Mouse (Mus musculus) embryonic facial prominence, embryonic 14.5 days (tissue): ENCODE data around the gene Fam181a. TPM values are rescaled to one million over a fixed set of nuclear protein-coding genes. Genes with fewer than 3 reads are reported as not detected.

Source experiments
- ATAC-seq: fragments of 200-750 bp; cut with Nextera tagmentation; 2 replicates; pipeline ENCODE4 v1.8.0; 2017; ENCODE audit warnings: low read depth, moderate number of reproducible peaks, moderate TSS enrichment
- DNase-seq: peaks from one replicate; pipeline ENCODE4 v3.0.0-alpha.2; 2015; ENCODE audit warnings: low spot score
- H3K27ac ChIP-seq: fragments of 300-500 bp; sonication (generic); replicated peaks from 2 replicates; pipeline ENCODE4 v1.5.1; 2014; ENCODE audit warnings: low read depth, mild to moderate bottlenecking, low read length, moderate library complexity
- H3K27me3 ChIP-seq: fragments of 300-500 bp; sonication (generic); replicated peaks from 2 replicates; pipeline ENCODE4 v1.6.1; 2014; ENCODE audit warnings: low read length; ENCODE audit not compliant: control insufficient read depth, insufficient read depth
- H3K36me3 ChIP-seq: fragments of 300-500 bp; sonication (generic); 2 replicates; pipeline ENCODE4 v1.6.1; 2014; ENCODE audit warnings: low read length, mixed read lengths; ENCODE audit not compliant: control insufficient read depth, insufficient read depth
- H3K4me1 ChIP-seq: fragments of 300-500 bp; sonication (generic); 2 replicates; pipeline ENCODE4 v1.6.1; 2014; ENCODE audit warnings: antibody characterized with exemption, low read length; ENCODE audit not compliant: control insufficient read depth, insufficient read depth
- H3K4me2 ChIP-seq: fragments of 300-500 bp; sonication (generic); 2 replicates; pipeline ENCODE4 v1.6.1; 2014; ENCODE audit warnings: low read depth, mild to moderate bottlenecking, low read length, moderate library complexity, mixed read lengths
- H3K4me3 ChIP-seq: fragments of 300-500 bp; sonication (generic); 2 replicates; pipeline ENCODE4 v1.5.1; 2014; ENCODE audit warnings: low read depth, mild to moderate bottlenecking, low read length
- H3K9ac ChIP-seq: fragments of 300-500 bp; sonication (generic); 2 replicates; pipeline ENCODE4 v1.6.1; 2014; ENCODE audit warnings: low read depth, mild to moderate bottlenecking, low read length, moderate library complexity, mixed read lengths
- H3K9me3 ChIP-seq: fragments of 300-500 bp; sonication (generic); 2 replicates; pipeline ENCODE4 v1.6.1; 2016; ENCODE audit warnings: low read length; ENCODE audit not compliant: control insufficient read depth
- WGBS: fragments of 180-500 bp; shearing (Covaris S2); extraction: QIAGEN DNeasy Blood & Tissue Kit; methylation state at CpG from one replicate; pipeline ENCODE4 v1.1.7; 2014; 5-methylcytosine and 5-hydroxymethylcytosine counted together
- polyA plus RNA-seq: library from polyadenylated mRNA; unstranded; fragments of >200 nt; fragmentation: Nextera tagmentation; extraction: Ambion mirVana; gene quantifications from 2 replicates; pipeline ENCODE4 v1.2.1, GENCODE M21; 2014

The Fam181a gene
- polyA plus RNA-seq, 1 experiment from 2014 or later = not detected

- WGBS = 11% methylated on average over 36 of the region's 60 CpGs
- Histone ChIP-seq H3K9me3 (no peaks in the 10 kb centered on the region), H3K4me3 (peak overlapping the region; percentile 39), H3K4me2 (peak overlapping the region; percentile 65), H3K27ac (no peak overlapping the region), H3K36me3 (no peaks in the 10 kb centered on the region), H3K4me1 (no peaks in the 10 kb centered on the region; the same call in 1 of the 2 replicates), H3K27me3 (peaks cover 9% of the 10 kb centered on the region; the same call in 1 of the 2 replicates), H3K9ac (peak overlapping the region; percentile 42)
- DNase-seq = peak; percentile 95
- peak; percentile 97 for ATAC-seq
Observed at GRCm38 (mm10) chr12:103325156-103325857, 14.5 kb downstream of the Fam181a start.

GRCm38 (mm10) chr12:103326569-103326968, 15.8 kb downstream of the Fam181a start:
- H3K4me1 ChIP-seq = no peaks in the 10 kb centered on the region; the same call in 1 of the 2 replicates
- no peak for DNase-seq
- no peaks in the 10 kb centered on the region for H3K36me3 ChIP-seq
- ATAC-seq = no peak
- H3K4me2 ChIP-seq = no peak overlapping the region
- no peak overlapping the region for H3K4me3 ChIP-seq
- no peak overlapping the region for H3K9ac ChIP-seq
- H3K9me3 ChIP-seq = no peaks in the 10 kb centered on the region
- 67% methylated on average over 4 of the region's 4 CpGs for WGBS
- peaks cover 9% of the 10 kb centered on the region; the same call in 1 of the 2 replicates for H3K27me3 ChIP-seq
- no peak overlapping the region for H3K27ac ChIP-seq

- Histone ChIP-seq H3K27me3 (peaks cover 9% of the 10 kb centered on the region; the same call in 1 of the 2 replicates), H3K27ac (no peak overlapping the region), H3K9me3 (no peaks in the 10 kb centered on the region), H3K4me3 (no peak overlapping the region), H3K9ac (no peak overlapping the region), H3K36me3 (no peaks in the 10 kb centered on the region), H3K4me2 (no peak overlapping the region), H3K4me1 (no peaks in the 10 kb centered on the region; the same call in 1 of the 2 replicates)
- DNase-seq = no peak
- 18% methylated on average over 7 of the region's 7 CpGs for WGBS
- ATAC-seq = no peak
Observed at GRCm38 (mm10) chr12:103327107-103327506, 16.3 kb downstream of the Fam181a start.

- no peaks in the 10 kb centered on the region for H3K36me3 ChIP-seq
- ATAC-seq (peak; percentile 20; the same call in 1 of the 2 replicates), DNase-seq (peak; percentile 48)
- 52% methylated on average over 7 of the region's 7 CpGs for WGBS
- no peak overlapping the region for H3K9ac ChIP-seq
- H3K9me3 ChIP-seq = no peaks in the 10 kb centered on the region
- H3K4me2 ChIP-seq = no peak overlapping the region
- no peak overlapping the region for H3K4me3 ChIP-seq
- peaks cover 9% of the 10 kb centered on the region; the same call in 1 of the 2 replicates for H3K27me3 ChIP-seq
- H3K4me1 ChIP-seq = no peaks in the 10 kb centered on the region; the same call in 1 of the 2 replicates
- no peak overlapping the region for H3K27ac ChIP-seq
Observed at GRCm38 (mm10) chr12:103328448-103329191, 17.8 kb downstream of the Fam181a start.

GRCm38 (mm10) chr12:103331491-103331890, 20.7 kb downstream of the Fam181a start:
- WGBS = 68% methylated on average over 4 of the region's 4 CpGs
- no peak for ATAC-seq

GRCm38 (mm10) chr12:103332879-103333278, 22.1 kb downstream of the Fam181a start:
- no peaks in the 10 kb centered on the region for H3K4me1 ChIP-seq
- no peaks in the 10 kb centered on the region for H3K36me3 ChIP-seq
- no peak overlapping the region for H3K4me2 ChIP-seq
- WGBS = 90% methylated on average over 2 of the region's 2 CpGs
- no peak overlapping the region for H3K9ac ChIP-seq
- H3K27ac ChIP-seq = no peak overlapping the region
- H3K27me3 ChIP-seq = no peaks in the 10 kb centered on the region
- no peak overlapping the region for H3K4me3 ChIP-seq
- ATAC-seq (no peak), DNase-seq (no peak)
- H3K9me3 ChIP-seq = no peaks in the 10 kb centered on the region

More at GRCm38 (mm10) chr12:103331491-103331890, 20.7 kb downstream of the Fam181a start:
- no peak overlapping the region for H3K4me3 ChIP-seq
- no peak overlapping the region for H3K4me2 ChIP-seq
- no peaks in the 10 kb centered on the region for H3K9me3 ChIP-seq
- no peak overlapping the region for H3K27ac ChIP-seq
- H3K27me3 ChIP-seq = no peaks in the 10 kb centered on the region
- H3K9ac ChIP-seq = no peak overlapping the region
- no peaks in the 10 kb centered on the region for H3K36me3 ChIP-seq
- DNase-seq = no peak
- H3K4me1 ChIP-seq = no peaks in the 10 kb centered on the region

GRCm38 (mm10) chr12:103333426-103333825, 22.7 kb downstream of the Fam181a start:
- H3K9ac ChIP-seq = no peak overlapping the region
- H3K4me2 ChIP-seq = no peak overlapping the region
- H3K36me3 ChIP-seq = no peaks in the 10 kb centered on the region
- no peak overlapping the region for H3K27ac ChIP-seq
- no peak overlapping the region for H3K4me3 ChIP-seq
- no peaks in the 10 kb centered on the region for H3K4me1 ChIP-seq
- no peaks in the 10 kb centered on the region for H3K27me3 ChIP-seq
- H3K9me3 ChIP-seq = no peaks in the 10 kb centered on the region
- no peak for ATAC-seq
- WGBS = 93% methylated on average over 15 of the region's 15 CpGs
- no peak for DNase-seq

GRCm38 (mm10) chr12:103336766-103337165, 26.0 kb downstream of the Fam181a start:
- no peak overlapping the region for H3K27ac ChIP-seq
- no peak overlapping the region for H3K9ac ChIP-seq
- H3K4me2 ChIP-seq = no peak overlapping the region
- H3K36me3 ChIP-seq = no peaks in the 10 kb centered on the region
- no peaks in the 10 kb centered on the region for H3K4me1 ChIP-seq
- 79% methylated on average over 3 of the region's 3 CpGs for WGBS
- H3K9me3 ChIP-seq = no peaks in the 10 kb centered on the region
- DNase-seq = no peak
- no peak for ATAC-seq
- no peaks in the 10 kb centered on the region for H3K27me3 ChIP-seq
- no peak overlapping the region for H3K4me3 ChIP-seq
